Comparison of ENCODE assay signal across 26 mouse cellular contexts in the genomic region with DNA sequence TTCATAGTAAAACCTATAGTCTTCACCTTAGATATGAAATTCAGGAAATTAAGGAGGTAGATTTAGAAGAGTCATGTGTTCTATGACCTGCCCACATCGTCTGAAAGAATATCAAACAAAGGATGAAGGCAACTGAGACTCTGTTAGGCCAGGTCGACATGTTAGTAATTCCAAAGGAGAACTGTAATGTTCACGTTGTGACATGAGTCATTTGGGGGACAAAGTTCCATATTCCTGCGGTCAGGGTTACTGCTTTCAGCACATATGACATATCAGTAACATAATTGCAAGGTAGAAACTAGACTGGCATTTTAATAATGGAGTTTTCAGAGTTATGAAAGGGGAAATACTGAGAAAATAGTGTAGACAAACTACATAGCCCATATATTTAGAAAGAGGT.
"Had no signal": no experiment of that assay in that cellular context is flagged by ENCODE, and none has a peak within 500 bp of the region (broad histone marks: within the 10 kb centered on the region; RNA-seq: fewer than 3 reads in every experiment).

No protein-coding gene starts in this region.

- H3K4me2 ChIP-seq: heart, embryonic 12.5 days; hindbrain, embryonic 12.5 days; hindbrain, embryonic 14.5 days; kidney, embryonic 15.5 days; limb, embryonic 13.5 days; limb, embryonic 15.5 days; liver, embryonic 13.5 days; liver, embryonic 15.5 days had no signal

- H3K27ac ChIP-seq: heart, embryonic 10.5 days; hindbrain, embryonic 10.5 days; hindbrain, embryonic 12.5 days; hindbrain, embryonic 14.5 days; kidney, embryonic 15.5 days; kidney, postnatal 0 days; limb, embryonic 13.5 days; limb, embryonic 15.5 days; liver, embryonic 13.5 days; liver, embryonic 15.5 days had no signal

- H3K36me3 ChIP-seq: heart, embryonic 10.5 days; liver, embryonic 13.5 days; liver, embryonic 15.5 days had no signal

- H3K27me3 ChIP-seq: heart, embryonic 12.5 days; hindbrain, embryonic 12.5 days; kidney, embryonic 15.5 days; limb, embryonic 13.5 days; limb, embryonic 15.5 days; liver, embryonic 13.5 days; liver, embryonic 15.5 days had no signal

- H3K4me3 ChIP-seq: heart, embryonic 10.5 days; heart, embryonic 12.5 days; hindbrain, embryonic 10.5 days; hindbrain, embryonic 12.5 days; kidney, embryonic 15.5 days; limb, embryonic 13.5 days; limb, embryonic 15.5 days; liver, embryonic 13.5 days; liver, embryonic 15.5 days had no signal

- H3K4me1 ChIP-seq: hindbrain, embryonic 10.5 days; liver, embryonic 13.5 days had no signal

- DNase-seq: gastrocnemius, postnatal 14 days; gastrocnemius, postnatal 36 days; heart, adult 18-20 months; heart, postnatal 10 days; heart, postnatal 4 days; kidney, adult 11 months; kidney, adult 2 months; kidney, adult 9 months; kidney, postnatal 14 days; kidney, postnatal 36 days; layer of hippocampus, adult 9-11 months; layer of hippocampus, postnatal 36 days; left cerebral cortex, postnatal 4 days; liver, embryonic 13.5 days had no signal

- H3K9me3 ChIP-seq: heart, embryonic 10.5 days; heart, embryonic 12.5 days; hindbrain, embryonic 10.5 days; hindbrain, embryonic 12.5 days; kidney, embryonic 15.5 days; limb, embryonic 13.5 days; limb, embryonic 15.5 days; liver, embryonic 13.5 days; liver, embryonic 15.5 days had no signal

- H3K9ac ChIP-seq: heart, embryonic 12.5 days; hindbrain, embryonic 12.5 days; hindbrain, embryonic 14.5 days; kidney, embryonic 15.5 days; limb, embryonic 13.5 days; limb, embryonic 15.5 days; liver, embryonic 13.5 days; liver, embryonic 15.5 days had no signal

- ATAC-seq: hindbrain, embryonic 16.5 days; inflammation-experienced regulatory T-cells, adult 6 months had no signal
